Mouse (Mus musculus) liver, adult 2 months (tissue): ENCODE measurements around the gene Dyrk1a.

ENCODE experiments used
- CTCF ChIP-seq: fragments of 200-500 bp; IDR thresholded peaks from 2 replicates; pipeline ENCODE4 v1.5.1; 2011; ENCODE audit warnings: low read depth, low read length, control low read depth
- POLR2A ChIP-seq: fragments of 200-500 bp; IDR thresholded peaks from 2 replicates; pipeline ENCODE4 v1.6.1; 2011; ENCODE audit warnings: low read length, control low read depth; ENCODE audit not compliant: insufficient read depth; ENCODE audit errors: extremely low read depth

DNA sequence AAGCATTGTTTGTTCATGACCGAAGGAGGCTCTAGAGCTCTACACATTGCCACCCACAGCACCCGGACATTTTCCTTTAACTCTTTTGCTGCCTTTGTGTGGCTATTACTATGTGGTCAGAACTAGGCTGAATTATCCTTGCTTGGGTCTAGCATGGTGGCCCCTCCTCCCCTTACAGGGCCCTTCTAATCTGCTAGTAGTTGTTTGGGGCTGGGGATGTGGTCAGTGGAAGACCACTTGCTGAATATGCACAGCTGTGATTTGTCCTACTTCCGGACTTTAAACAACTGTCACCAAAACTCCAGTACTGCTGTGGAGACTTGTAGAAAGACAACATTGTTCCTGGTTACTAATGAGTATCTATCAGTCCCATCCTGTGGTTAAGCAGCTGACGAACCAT is 114.2 kb downstream of the Dyrk1a start:
- TF ChIP-seq POLR2A = no peak
- TF ChIP-seq CTCF = no peak
